Mouse (Mus musculus): ENCODE results near the gene Cfap45. TPM values are rescaled to one million over a fixed set of nuclear protein-coding genes. Genes with fewer than 3 reads are reported as not detected.

Gene Cfap45
- polyA plus RNA-seq, 1 experiment from 2014 or later: 2.3 TPM

GRCm38 (mm10) chr1:172566131-172566530 is 45.5 kb downstream of the Cfap45 start:
- no peak for ATAC-seq (replicated peaks; ENCODE audit: insufficient number of reproducible peaks, insufficient read depth, low FRiP score, low read depth)
- 63% methylated on average over 3 of the region's 3 CpGs for WGBS
- no peaks in the 10 kb centered on the region for H3K36me3 ChIP-seq
- no peaks in the 10 kb centered on the region for H3K9me3 ChIP-seq (replicated peaks)
- H3K9ac ChIP-seq: no peak overlapping the region
- H3K27ac ChIP-seq: no peak overlapping the region
- peaks cover 27% of the 10 kb centered on the region for H3K27me3 ChIP-seq
- no peak overlapping the region for H3K4me3 ChIP-seq
- H3K4me2 ChIP-seq: no peak overlapping the region
- peaks cover 16% of the 10 kb centered on the region for H3K4me1 ChIP-seq (replicated peaks)

GRCm38 (mm10) chr1:172567758-172568157 is 47.2 kb downstream of the Cfap45 start:
- Histone ChIP-seq H3K27ac (no peak overlapping the region), H3K9ac (no peak overlapping the region), H3K36me3 (no peaks in the 10 kb centered on the region), H3K4me2 (no peak overlapping the region), H3K4me3 (no peak overlapping the region), H3K27me3 (peaks cover 22% of the 10 kb centered on the region), H3K4me1 (replicated peaks) (peaks cover 5% of the 10 kb centered on the region), H3K9me3 (replicated peaks) (no peaks in the 10 kb centered on the region)
- 33% methylated on average over 4 of the region's 4 CpGs for WGBS
- ATAC-seq (replicated peaks; ENCODE audit: insufficient number of reproducible peaks, insufficient read depth, low FRiP score, low read depth): no peak

DNA sequence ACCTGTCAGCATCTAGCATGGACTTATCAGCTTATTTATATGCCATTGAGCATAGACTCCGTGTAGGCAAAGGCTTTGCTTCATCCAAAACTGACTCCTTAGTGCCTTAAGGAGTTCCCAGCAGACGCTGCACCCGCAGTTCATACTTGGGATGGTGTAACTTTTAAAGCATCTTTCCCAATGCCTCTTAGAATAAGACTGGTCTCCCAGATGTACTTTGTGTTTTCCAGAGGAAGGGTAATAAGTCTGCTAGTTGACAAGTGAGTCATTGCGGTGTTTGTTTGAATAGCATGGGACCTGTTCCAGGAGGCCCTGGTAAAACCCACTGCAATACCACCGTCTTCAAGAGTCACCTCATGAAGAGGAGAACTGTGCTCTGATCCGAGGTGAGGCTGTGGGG is 59.5 kb downstream of the Cfap45 start:
- Histone ChIP-seq H3K27me3 (peaks cover 12% of the 10 kb centered on the region), H3K4me2 (no peak overlapping the region), H3K4me1 (replicated peaks) (no peaks in the 10 kb centered on the region), H3K9me3 (replicated peaks) (no peaks in the 10 kb centered on the region), H3K4me3 (no peak overlapping the region), H3K27ac (no peak overlapping the region), H3K9ac (no peak overlapping the region), H3K36me3 (no peaks in the 10 kb centered on the region)
- no peak for ATAC-seq (replicated peaks; ENCODE audit: insufficient number of reproducible peaks, insufficient read depth, low FRiP score, low read depth)
- WGBS: 69% methylated on average over 6 of the region's 6 CpGs

- no peaks in the 10 kb centered on the region for H3K9me3 ChIP-seq (replicated peaks)
- 80% methylated on average over 8 of the region's 8 CpGs for WGBS
- no peaks in the 10 kb centered on the region for H3K36me3 ChIP-seq
- peaks cover 15% of the 10 kb centered on the region for H3K27me3 ChIP-seq
- peaks cover 3% of the 10 kb centered on the region for H3K4me1 ChIP-seq (replicated peaks)
- H3K9ac ChIP-seq: no peak overlapping the region
- no peak for ATAC-seq (replicated peaks; ENCODE audit: insufficient number of reproducible peaks, insufficient read depth, low FRiP score, low read depth)
- H3K4me3 ChIP-seq: no peak overlapping the region
- H3K27ac ChIP-seq: no peak overlapping the region
- H3K4me2 ChIP-seq: no peak overlapping the region
Observed at GRCm38 (mm10) chr1:172582436-172582835, 61.8 kb downstream of the Cfap45 start.

DNA sequence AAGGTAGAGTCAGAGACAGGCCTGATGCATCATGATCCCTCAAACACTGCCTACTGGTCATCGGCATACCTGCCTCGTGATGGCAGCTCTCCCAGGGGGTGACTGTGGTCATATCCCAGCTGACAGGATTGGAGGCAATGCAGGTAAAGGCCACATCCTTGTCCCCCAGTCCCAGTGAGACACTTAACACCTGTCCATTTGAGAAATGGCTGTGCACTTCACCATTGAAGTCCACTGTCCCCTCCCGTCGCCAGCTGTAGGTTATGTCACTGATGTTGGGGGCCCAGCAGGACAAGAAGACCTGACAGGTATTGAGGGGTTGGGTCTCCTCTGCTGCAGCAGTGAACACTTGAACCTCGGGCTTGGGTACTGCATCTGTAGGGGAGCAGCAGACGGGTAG is 63.7 kb downstream of the Cfap45 start:
- H3K27me3 ChIP-seq: peaks cover 20% of the 10 kb centered on the region
- 78% methylated on average over 6 of the region's 6 CpGs for WGBS

GRCm38 (mm10) chr1:172585026-172585425 is 64.4 kb downstream of the Cfap45 start:
- H3K9ac ChIP-seq: no peak overlapping the region
- ATAC-seq (replicated peaks; ENCODE audit: insufficient number of reproducible peaks, insufficient read depth, low FRiP score, low read depth): no peak
- H3K4me1 ChIP-seq (replicated peaks): peaks cover 3% of the 10 kb centered on the region
- H3K27me3 ChIP-seq: peaks cover 20% of the 10 kb centered on the region
- WGBS: 47% methylated on average over 4 of the region's 4 CpGs
- no peaks in the 10 kb centered on the region for H3K9me3 ChIP-seq (replicated peaks)
- H3K36me3 ChIP-seq: no peaks in the 10 kb centered on the region
- H3K4me2 ChIP-seq: no peak overlapping the region
- H3K4me3 ChIP-seq: no peak overlapping the region
- no peak overlapping the region for H3K27ac ChIP-seq

More for the DNA sequence above, 63.7 kb downstream of the Cfap45 start:
- Histone ChIP-seq H3K4me3 (no peak overlapping the region), H3K9ac (no peak overlapping the region), H3K36me3 (no peaks in the 10 kb centered on the region), H3K9me3 (replicated peaks) (no peaks in the 10 kb centered on the region), H3K4me1 (replicated peaks) (peaks cover 3% of the 10 kb centered on the region), H3K27ac (no peak overlapping the region), H3K4me2 (no peak overlapping the region)
- ATAC-seq (replicated peaks; ENCODE audit: insufficient number of reproducible peaks, insufficient read depth, low FRiP score, low read depth): no peak

DNA sequence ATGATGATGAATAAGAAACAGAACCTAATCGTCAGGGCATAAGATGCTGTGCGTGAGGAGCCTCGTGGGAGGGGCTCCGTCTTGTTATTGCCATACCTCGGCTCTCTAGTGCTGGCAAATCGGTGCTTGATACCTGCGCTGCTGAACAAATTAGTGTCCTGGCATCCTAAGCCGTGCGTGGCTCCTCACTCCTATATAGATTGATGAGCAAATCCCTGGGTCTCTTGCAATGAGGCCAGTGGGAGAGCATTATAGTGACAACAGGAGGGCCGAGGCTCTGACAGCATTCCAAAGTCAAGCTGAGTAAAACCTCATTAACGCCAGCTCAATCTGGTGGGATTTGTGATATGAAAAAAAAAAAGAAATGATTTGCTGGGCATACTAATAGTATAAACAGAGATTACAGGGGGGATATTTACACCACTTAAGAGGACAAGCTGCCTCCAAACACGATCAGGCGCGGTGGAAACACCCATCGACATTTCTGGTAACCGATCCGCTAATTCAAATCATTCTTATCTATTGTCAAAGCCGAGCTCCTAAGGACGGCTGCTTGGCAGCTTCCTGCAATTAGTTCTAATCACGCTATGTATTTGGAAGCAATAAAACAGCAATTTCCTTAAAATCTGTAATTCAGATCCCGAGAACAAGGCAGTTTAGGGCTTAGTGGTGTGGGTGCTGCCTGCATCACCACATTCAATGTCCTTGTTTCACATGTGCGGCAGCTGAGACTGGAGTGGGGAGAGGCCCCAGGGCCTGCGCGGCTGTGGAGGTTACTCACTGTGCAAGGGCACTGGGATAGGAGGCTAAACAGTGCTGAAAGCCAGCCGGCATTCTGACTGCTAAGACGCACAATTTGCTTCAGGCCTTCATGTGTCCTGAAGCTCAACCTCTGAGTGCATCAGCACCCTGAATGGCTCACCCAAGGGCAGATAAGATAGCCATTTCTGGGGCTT is 65.3 kb downstream of the Cfap45 start:
- H3K9ac ChIP-seq: no peak overlapping the region
- no peak overlapping the region for H3K4me2 ChIP-seq

DNA sequence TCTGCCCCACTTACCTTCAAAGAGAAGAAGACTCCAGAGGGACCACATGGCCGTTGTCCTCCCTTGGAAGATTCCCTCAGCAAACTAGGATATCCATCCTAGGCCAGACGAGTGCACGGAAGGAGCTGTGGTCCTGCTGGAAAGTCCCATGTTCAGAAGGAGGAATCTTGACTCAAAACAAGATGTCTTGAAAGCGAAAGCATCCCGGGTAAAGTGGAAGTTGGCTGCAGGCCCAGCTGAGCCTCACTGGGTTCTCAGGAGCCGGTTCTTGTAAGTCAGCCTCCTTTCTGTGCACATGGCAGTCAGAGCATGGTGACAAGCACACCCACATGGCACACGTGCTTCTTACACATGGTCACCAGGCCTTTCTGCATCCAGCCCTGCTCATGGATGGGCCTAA is 69.8 kb downstream of the Cfap45 start, which contains the start of gene Slamf8:
Gene Slamf8, minus strand, starts transcription at position 184 of the 400 bp plus-strand sequence.
- Histone ChIP-seq H3K9me3 (replicated peaks) (no peaks in the 10 kb centered on the region), H3K27me3 (peaks cover 5% of the 10 kb centered on the region; the same call in 1 of the 2 replicates), H3K4me2 (no peak within 1 kb of the TSS), H3K9ac (no peak within 1 kb of the TSS), H3K27ac (no peak within 1 kb of the TSS), H3K4me3 (no peak within 1 kb of the TSS), H3K4me1 (replicated peaks) (peaks cover 3% of the 10 kb centered on the region), H3K36me3 (no peaks in the 10 kb centered on the region)
- 66% methylated on average over 7 of the region's 7 CpGs for WGBS
- ATAC-seq (replicated peaks; ENCODE audit: insufficient number of reproducible peaks, insufficient read depth, low FRiP score, low read depth): no peak

More for the DNA sequence above, 65.3 kb downstream of the Cfap45 start:
- Histone ChIP-seq H3K4me3 (no peak overlapping the region), H3K27me3 (peaks cover 20% of the 10 kb centered on the region), H3K36me3 (no peaks in the 10 kb centered on the region), H3K27ac (no peak overlapping the region), H3K4me1 (replicated peaks) (peaks cover 3% of the 10 kb centered on the region), H3K9me3 (replicated peaks) (no peaks in the 10 kb centered on the region)
- 25% methylated on average over 26 of the region's 26 CpGs for WGBS
- ATAC-seq (replicated peaks; ENCODE audit: insufficient number of reproducible peaks, insufficient read depth, low FRiP score, low read depth): no peak

GRCm38 (mm10) chr1:172593321-172593720 is 72.7 kb downstream of the Cfap45 start:
- H3K9ac ChIP-seq: no peak overlapping the region
- no peak overlapping the region for H3K4me2 ChIP-seq
- no peak overlapping the region for H3K27ac ChIP-seq
- no peaks in the 10 kb centered on the region for H3K9me3 ChIP-seq (replicated peaks)
- no peaks in the 10 kb centered on the region for H3K27me3 ChIP-seq
- no peaks in the 10 kb centered on the region for H3K4me1 ChIP-seq (replicated peaks)
- ATAC-seq (replicated peaks; ENCODE audit: insufficient number of reproducible peaks, insufficient read depth, low FRiP score, low read depth): no peak
- 64% methylated on average over 3 of the region's 3 CpGs for WGBS
- no peak overlapping the region for H3K4me3 ChIP-seq
- no peaks in the 10 kb centered on the region for H3K36me3 ChIP-seq

DNA sequence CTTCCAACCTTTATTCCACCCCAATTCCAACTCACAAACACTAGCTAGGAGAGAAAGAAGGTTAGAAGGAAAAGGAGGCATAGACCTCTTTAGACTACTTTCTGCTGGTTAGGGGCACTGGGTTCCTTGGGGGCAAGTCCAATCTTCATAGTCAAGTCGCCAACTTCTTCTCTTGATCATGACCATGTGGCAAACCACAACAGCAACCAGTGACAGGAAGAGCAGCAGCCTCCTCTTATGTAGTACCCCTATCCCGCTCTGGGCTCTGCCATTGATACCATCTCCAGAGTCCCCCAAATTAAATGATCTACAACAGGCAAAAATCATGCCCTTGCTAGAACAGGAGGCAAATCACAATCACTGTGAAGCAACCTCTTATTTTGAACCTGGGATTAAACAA is 73.4 kb downstream of the Cfap45 start:
- no peaks in the 10 kb centered on the region for H3K27me3 ChIP-seq
- no peaks in the 10 kb centered on the region for H3K9me3 ChIP-seq (replicated peaks)
- H3K9ac ChIP-seq: no peak overlapping the region
- 80% methylated on average over 2 of the region's 2 CpGs for WGBS
- ATAC-seq (replicated peaks; ENCODE audit: insufficient number of reproducible peaks, insufficient read depth, low FRiP score, low read depth): no peak
- H3K27ac ChIP-seq: no peak overlapping the region
- no peak overlapping the region for H3K4me2 ChIP-seq
- H3K4me3 ChIP-seq: no peak overlapping the region
- no peaks in the 10 kb centered on the region for H3K36me3 ChIP-seq
- no peaks in the 10 kb centered on the region for H3K4me1 ChIP-seq (replicated peaks)

DNA sequence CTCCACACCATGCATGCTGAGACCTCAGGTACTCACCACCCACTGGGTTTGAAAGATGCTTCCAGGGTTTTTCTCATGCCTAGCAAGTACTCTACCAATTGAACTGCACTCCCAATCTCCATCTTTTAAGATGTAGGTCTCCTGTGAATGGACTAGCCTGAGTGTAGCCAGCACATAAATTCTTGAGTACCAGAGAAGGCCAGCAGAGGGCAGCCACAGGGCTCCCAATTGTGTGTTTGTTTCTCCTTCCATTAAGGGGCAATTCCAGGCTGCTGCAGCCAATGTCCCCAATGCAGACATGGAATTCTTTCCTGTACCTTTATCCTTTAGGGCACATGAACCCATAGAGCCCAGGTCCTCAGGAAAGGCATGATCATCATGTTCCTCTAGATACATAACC is 73.9 kb downstream of the Cfap45 start:
- Histone ChIP-seq H3K4me2 (no peak overlapping the region), H3K27ac (no peak overlapping the region), H3K36me3 (no peaks in the 10 kb centered on the region), H3K9ac (no peak overlapping the region), H3K9me3 (replicated peaks) (no peaks in the 10 kb centered on the region), H3K4me3 (no peak overlapping the region), H3K27me3 (no peaks in the 10 kb centered on the region), H3K4me1 (replicated peaks) (no peaks in the 10 kb centered on the region)
- ATAC-seq (replicated peaks; ENCODE audit: insufficient number of reproducible peaks, insufficient read depth, low FRiP score, low read depth): no peak
